ENCODE assay signal across 11 mouse cellular contexts in the genomic region with DNA sequence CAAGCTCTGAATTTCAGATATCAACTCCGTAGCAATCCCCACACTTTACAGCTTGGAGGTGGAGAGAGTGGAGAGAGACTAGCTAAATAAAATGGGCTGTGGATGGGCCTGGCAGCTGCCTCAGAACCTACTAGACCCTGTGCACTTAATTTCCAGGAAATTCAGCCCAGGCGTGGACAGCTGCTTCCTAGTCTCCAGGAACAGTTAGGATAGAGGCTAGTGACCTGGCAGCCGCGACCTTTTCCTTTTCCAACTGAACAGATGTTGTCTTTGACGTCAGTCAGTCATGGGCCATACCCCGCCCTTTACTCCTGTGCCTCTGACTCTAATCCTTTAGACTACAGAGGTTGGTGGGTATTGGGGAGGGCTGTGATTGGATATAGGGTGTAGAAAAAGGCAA. TPM values are rescaled to one million over a fixed set of nuclear protein-coding genes. Genes with fewer than 3 reads are reported as not detected.
DNase-seq lines count a peak whose midpoint lies in the region; ATAC-seq and TF ChIP-seq lines count a peak whose summit lies in the region.
"Had no signal": no experiment of that assay in that cellular context is flagged by ENCODE, and none has a peak within 500 bp of the region (broad histone marks: within the 10 kb centered on the region; RNA-seq: fewer than 3 reads in every experiment).

No protein-coding gene starts in this region.

- H3K27ac ChIP-seq in embryonic facial prominence, embryonic 14.5 days (replicated peaks; ENCODE audit: low read depth, low read length): no peak overlapping the region
- H3K27ac ChIP-seq in embryonic facial prominence, embryonic 10.5 days (replicated peaks): no peak overlapping the region
- H3K27ac ChIP-seq: stomach, embryonic 15.5 days had no signal

- no peaks in the 10 kb centered on the region for H3K27me3 ChIP-seq in embryonic facial prominence, embryonic 14.5 days (replicated peaks; ENCODE audit: control insufficient read depth, insufficient read depth, low read length)
- H3K27me3 ChIP-seq in embryonic facial prominence, embryonic 10.5 days (replicated peaks; ENCODE audit: low read depth, poor library complexity, severe bottlenecking): no peaks in the 10 kb centered on the region
- no peaks in the 10 kb centered on the region for H3K27me3 ChIP-seq in myocyte (ENCODE audit: control insufficient read depth, insufficient read depth, insufficient read length)
- H3K27me3 ChIP-seq: stomach, embryonic 15.5 days had no signal

- no peak for DNase-seq in embryonic facial prominence, embryonic 14.5 days (ENCODE audit: low spot score)
- no peak for DNase-seq in embryonic facial prominence, embryonic 10.5 days (ENCODE audit: low spot score)
- peak; percentile 38 to 59 for DNase-seq in lung, adult 18-20 months
- DNase-seq in lung, adult 2 months: no peak
- peak; percentile 80 to 84 for DNase-seq in heart, postnatal 10 days
- no peak for DNase-seq in urinary bladder, postnatal 14 days (ENCODE audit: low spot score)
- DNase-seq: cerebellum, adult 11 months; kidney, postnatal 14 days had no signal

- no peak for TF ChIP-seq CTCF in lung, adult 2 months (IDR thresholded peaks at IDR 0.05; ENCODE audit: insufficient read depth, low read length)

- H3K4me2 ChIP-seq in embryonic facial prominence, embryonic 14.5 days (ENCODE audit: low read depth, low read length): no peak overlapping the region
- H3K4me2 ChIP-seq in myocyte (ENCODE audit: low read depth): no peak overlapping the region
- H3K4me2 ChIP-seq: stomach, embryonic 15.5 days had no signal

- no peaks in the 10 kb centered on the region for H3K9me3 ChIP-seq in embryonic facial prominence, embryonic 14.5 days (ENCODE audit: control insufficient read depth, low read length)
- H3K9me3 ChIP-seq in embryonic facial prominence, embryonic 10.5 days: no peaks in the 10 kb centered on the region
- H3K9me3 ChIP-seq: stomach, embryonic 15.5 days had no signal

- peak overlapping the region; percentile 30; the same call in 1 of the 2 replicates for H3K9ac ChIP-seq in embryonic facial prominence, embryonic 14.5 days (ENCODE audit: low read depth, low read length)
- H3K9ac ChIP-seq: stomach, embryonic 15.5 days had no signal

- no peak for TF ChIP-seq POLR2A in lung, adult 2 months (IDR thresholded peaks at IDR 0.05; ENCODE audit: borderline replicate concordance, extremely low read depth, low read depth, low read length)
- no peak for TF ChIP-seq POLR2A in myocyte (IDR thresholded peaks at IDR 0.05; ENCODE audit: insufficient read length, low read depth)

- ATAC-seq in embryonic facial prominence, embryonic 14.5 days (ENCODE audit: low read depth): no peak
- no peak for ATAC-seq in monocyte, adult 5-6 weeks (replicated peaks; ENCODE audit: insufficient number of reproducible peaks, low FRiP score, low TSS enrichment, poor library complexity, severe bottlenecking)

- no peak overlapping the region for H3ac ChIP-seq in myocyte (ENCODE audit: control insufficient read depth, insufficient read length)

- H3K4me1 ChIP-seq in embryonic facial prominence, embryonic 14.5 days (ENCODE audit: control insufficient read depth, insufficient read depth, low read length): peaks cover 4% of the 10 kb centered on the region; the same call in 1 of the 2 replicates
- peaks cover 19% of the 10 kb centered on the region for H3K4me1 ChIP-seq in embryonic facial prominence, embryonic 10.5 days
- H3K4me1 ChIP-seq in lung, adult 2 months (ENCODE audit: control insufficient read depth, insufficient read depth, low read length): peaks cover 2% of the 10 kb centered on the region; the same call in 1 of the 2 replicates

- no peaks in the 10 kb centered on the region for H3K79me2 ChIP-seq in myocyte (ENCODE audit: control insufficient read depth, insufficient read depth)

- intact Hi-C loops in heart, postnatal 10 days (cut with DNase I): no loop called here

- 56% methylated on average over 6 of the region's 6 CpGs for WGBS in embryonic facial prominence, embryonic 14.5 days
- WGBS in embryonic facial prominence, embryonic 10.5 days: 53% methylated on average over 6 of the region's 6 CpGs
- 38% methylated on average over 6 of the region's 6 CpGs for WGBS in lung, adult 2 months

- H3K4me3 ChIP-seq in embryonic facial prominence, embryonic 14.5 days (ENCODE audit: low read depth, low read length): no peak overlapping the region
- H3K4me3 ChIP-seq in embryonic facial prominence, embryonic 10.5 days: no peak overlapping the region
- H3K4me3 ChIP-seq in lung, adult 2 months (replicated peaks; ENCODE audit: extremely low read depth, low read depth, low read length): no peak overlapping the region
- no peak overlapping the region for H3K4me3 ChIP-seq in myocyte
- H3K4me3 ChIP-seq: stomach, embryonic 15.5 days had no signal

- H3K36me3 ChIP-seq in embryonic facial prominence, embryonic 14.5 days (ENCODE audit: control insufficient read depth, insufficient read depth, low read length): no peaks in the 10 kb centered on the region
- peaks cover 3% of the 10 kb centered on the region for H3K36me3 ChIP-seq in embryonic facial prominence, embryonic 10.5 days (replicated peaks)
- no peaks in the 10 kb centered on the region for H3K36me3 ChIP-seq in myocyte (ENCODE audit: control insufficient read depth, insufficient read depth)
- H3K36me3 ChIP-seq: stomach, embryonic 15.5 days had no signal

TF ChIP-seq in myocyte, 11 proteins besides CTCF, POLR2A, EP300 and RAD21:
- TF ChIP-seq MYOG (IDR thresholded peaks at IDR 0.05; ENCODE audit: control insufficient read depth in 1 of 3, insufficient read depth in 1 of 3, insufficient read length in 2 of 3, low read depth in 2 of 3) (peak in 2 of 3 experiments; percentile 36 to 54), CEBPB (IDR thresholded peaks at IDR 0.05; ENCODE audit: insufficient read depth, poor library complexity, severe bottlenecking) (no peak), MAX (IDR thresholded peaks at IDR 0.05; ENCODE audit: low read depth) (no peak), TCF3 (IDR thresholded peaks at IDR 0.05; ENCODE audit: insufficient read length, low read depth) (no peak), POLR2AphosphoS2 (IDR thresholded peaks at IDR 0.05; ENCODE audit: insufficient read length, low read depth) (no peak)
TF ChIP-seq in myocyte: peak in this region for 1.

RNA-seq across cellular contexts. Expression of a gene that starts 8.0 kb away (rescaled TPM):
- polyA plus RNA-seq in embryonic facial prominence, embryonic 14.5 days (2014; fragmentation: Nextera tagmentation; extraction: Ambion mirVana): 38.7 and 49.8 TPM in 2 replicates
- polyA plus RNA-seq in embryonic facial prominence, embryonic 10.5 days (2016; fragmentation: Nextera tagmentation; extraction: Ambion mirVana): 68.1 and 68.2 TPM in 2 replicates
- 648 and 958 TPM in 2 replicates for polyA plus RNA-seq in lung, adult 2 months (2012; rRNA removed)
- total RNA-seq in heart, postnatal 10 days (2021): 10 to 100 TPM; 57.3 to 57.9 TPM
- 33.3 TPM for polyA plus RNA-seq in myocyte (2012; fragmentation: generic; extraction: Trizol)
- 93.7 to 137 TPM (median 95.1 TPM) in 3 replicates for total RNA-seq in monocyte, adult 5-6 weeks (2017)

RNA-seq across cellular contexts. Expression of a gene that starts 9.7 kb away (rescaled TPM):
- 8.1 and 8.7 TPM in 2 replicates for polyA plus RNA-seq in embryonic facial prominence, embryonic 14.5 days (2014; fragmentation: Nextera tagmentation; extraction: Ambion mirVana)
- polyA plus RNA-seq in embryonic facial prominence, embryonic 10.5 days (2016; fragmentation: Nextera tagmentation; extraction: Ambion mirVana): 10.5 and 10.9 TPM in 2 replicates
- polyA plus RNA-seq in lung, adult 2 months (2012; rRNA removed): 2.6 and 3.0 TPM in 2 replicates
- 1 to 10 TPM; 1.4 to 2.3 TPM for total RNA-seq in heart, postnatal 10 days (2021)
- 0.10 TPM for polyA plus RNA-seq in myocyte (2012; fragmentation: generic; extraction: Trizol)
- total RNA-seq in monocyte, adult 5-6 weeks (2017): not detected in 3 replicates

RNA-seq across cellular contexts. Expression of a gene that starts 21.3 kb away (rescaled TPM):
- polyA plus RNA-seq in embryonic facial prominence, embryonic 14.5 days (2014; fragmentation: Nextera tagmentation; extraction: Ambion mirVana): 3.5 and 4.3 TPM in 2 replicates
- 1.4 and 1.7 TPM in 2 replicates for polyA plus RNA-seq in embryonic facial prominence, embryonic 10.5 days (2016; fragmentation: Nextera tagmentation; extraction: Ambion mirVana)
- polyA plus RNA-seq in lung, adult 2 months (2012; rRNA removed): 8.6 and 10.2 TPM in 2 replicates
- 1 to 10 TPM; 2.8 to 3.2 TPM for total RNA-seq in heart, postnatal 10 days (2021)
- 3.2 TPM for polyA plus RNA-seq in myocyte (2012; fragmentation: generic; extraction: Trizol)
- total RNA-seq in monocyte, adult 5-6 weeks (2017): 26.4 to 29.4 TPM (median 28.3 TPM) in 3 replicates

RNA-seq across cellular contexts. Expression of a gene that starts 35.8 kb away (rescaled TPM):
- polyA plus RNA-seq in embryonic facial prominence, embryonic 14.5 days (2014; fragmentation: Nextera tagmentation; extraction: Ambion mirVana): 58.9 and 61.1 TPM in 2 replicates
- polyA plus RNA-seq in embryonic facial prominence, embryonic 10.5 days (2016; fragmentation: Nextera tagmentation; extraction: Ambion mirVana): 32.7 and 34.9 TPM in 2 replicates
- polyA plus RNA-seq in lung, adult 2 months (2012; rRNA removed): 46.9 and 51.8 TPM in 2 replicates
- 10 to 100 TPM; 11.6 to 12.3 TPM for total RNA-seq in heart, postnatal 10 days (2021)
- polyA plus RNA-seq in myocyte (2012; fragmentation: generic; extraction: Trizol): 26.5 TPM
- 2.7 TPM in 1 of 3 replicates, not detected in the others for total RNA-seq in monocyte, adult 5-6 weeks (2017)

Comparison
In these comparisons a context has a peak if more than half of its experiments do, and no peak if none do; other contexts are left out.
1. DNase-seq: peak in lung, adult 18-20 months (2 of 2) and heart, postnatal 10 days (2 of 2); none in embryonic facial prominence, embryonic 14.5 days (single experiment), embryonic facial prominence, embryonic 10.5 days (single experiment), lung, adult 2 months (single experiment) and urinary bladder, postnatal 14 days (single experiment).